Mouse (Mus musculus) Patski (cell line): ENCODE data around the gene Fam163a. TPM values are rescaled to one million over a fixed set of nuclear protein-coding genes. Genes with fewer than 3 reads are reported as not detected.
"Not testable (repeated sequence)": the region's sequence is repeated elsewhere in the genome, so short reads cannot be mapped to it uniquely, and the experiment has no call there.

Source experiments
- ATAC-seq: fragments of 100-300 bp; one replicate; pipeline ENCODE4 v1.8.0; 2021
- CTCF ChIA-PET: fragments of 350-600 bp; sonication (Branson Sonifier 250); formaldehyde crosslinking; loops from one replicate; lab custom pipeline; 2022; ENCODE audit warnings: inconsistent platforms; lab: Charles Lee
- POLR2A ChIA-PET: fragments of 350-600 bp; sonication (Branson Sonifier 250); formaldehyde crosslinking; loops from one replicate; lab custom pipeline; 2022; ENCODE audit warnings: antibody characterized with exemption, inconsistent platforms; lab: Charles Lee
- DNase-seq: peaks from one replicate; pipeline ENCODE4 v3.0.0-alpha.2; 2011; ENCODE audit warnings: low read depth, low spot score
- H3K27me3 ChIP-seq: fragments of 371-371 bp; one replicate; pipeline ENCODE4 v1.5.1; 2021
- CTCF ChIP-seq: fragments of 100-300 bp; IDR thresholded peaks from one replicate; pipeline ENCODE4 v1.5.1; 2021
- in situ Hi-C: fragments of 300-500 bp; cut with MboI; formaldehyde crosslinking; loops from 3 replicates; pipeline ENCODE4 v1.11.1; 2018; ENCODE audit warnings: low pct_unique_long_range_greater_than_20kb, mixed read lengths
- polyA plus RNA-seq: library from polyadenylated mRNA; unstranded; gene quantifications from one replicate; pipeline ENCODE4 v1.2.3, GENCODE M21; 2021

The Fam163a gene
- polyA plus RNA-seq, 1 experiment from 2014 or later: not detected

- ChIA-PET CTCF (no interaction called here), POLR2A (no interaction called here)
- no peaks in the 10 kb centered on the region for H3K27me3 ChIP-seq
- in situ Hi-C loops: no loop called here
- DNase-seq (no peak), ATAC-seq (no peak)
- no peak for TF ChIP-seq CTCF
Observed at GRCm38 (mm10) chr1:156058207-156058606, 146.6 kb downstream of the Fam163a start.

- CTCF ChIA-PET: interaction anchor here (0.9 kb wide), 1 partner anchor 8 kb away, joined by 3 read pairs; no protein-coding TSS in a partner anchor
Observed at GRCm38 (mm10) chr1:156046688-156047087, 158.1 kb downstream of the Fam163a start.

GRCm38 (mm10) chr1:156044211-156044611, 160.6 kb downstream of the Fam163a start:
- POLR2A ChIA-PET: no interaction called here
- no peak for TF ChIP-seq CTCF
- in situ Hi-C loops: no loop called here
- DNase-seq: no peak
- no peaks in the 10 kb centered on the region for H3K27me3 ChIP-seq
- ATAC-seq: no peak
- CTCF ChIA-PET: no interaction called here

More at GRCm38 (mm10) chr1:156046688-156047087, 158.1 kb downstream of the Fam163a start:
- no peak for TF ChIP-seq CTCF
- in situ Hi-C loops: no loop called here
- ATAC-seq (no peak), DNase-seq (no peak)
- no peaks in the 10 kb centered on the region for H3K27me3 ChIP-seq
- POLR2A ChIA-PET: interaction anchor here (0.6 to 1.3 kb wide), 3 partner anchors 9 to 491 kb away, joined by 3 to 6 read pairs (median 3); partner anchors contain the start of gene Tor1aip2

GRCm38 (mm10) chr1:156043027-156043426, 161.8 kb downstream of the Fam163a start:
- in situ Hi-C loops: no loop called here
- DNase-seq (no peak), ATAC-seq (peak; percentile 75)
- ChIA-PET CTCF (interaction anchor here (0.6 to 1.6 kb wide), 5 partner anchors 18 to 187 kb away, joined by 3 to 6 read pairs (median 3); no protein-coding TSS in a partner anchor), POLR2A (no interaction called here)
- no peak for TF ChIP-seq CTCF
- no peaks in the 10 kb centered on the region for H3K27me3 ChIP-seq

GRCm38 (mm10) chr1:156042481-156042880, 162.3 kb downstream of the Fam163a start:
- TF ChIP-seq CTCF: no peak
- H3K27me3 ChIP-seq: no peaks in the 10 kb centered on the region
- in situ Hi-C loops: no loop called here
- POLR2A ChIA-PET: no interaction called here
- ATAC-seq: no peak
- no peak for DNase-seq
- CTCF ChIA-PET: interaction anchor here (0.6 to 1.6 kb wide), 5 partner anchors 19 to 187 kb away, joined by 3 to 6 read pairs (median 3); no protein-coding TSS in a partner anchor

- no peak for TF ChIP-seq CTCF
- ATAC-seq (no peak), DNase-seq (no peak)
- no peaks in the 10 kb centered on the region for H3K27me3 ChIP-seq
- ChIA-PET POLR2A (no interaction called here), CTCF (interaction anchor here (1.6 kb wide), 1 partner anchor 20 kb away, joined by 6 read pairs; no protein-coding TSS in a partner anchor)
- in situ Hi-C loops: no loop called here
Observed at GRCm38 (mm10) chr1:156041451-156042241, 163.2 kb downstream of the Fam163a start.

- no peak for TF ChIP-seq CTCF
- peak; percentile 58 for ATAC-seq
- in situ Hi-C loops: no loop called here
- H3K27me3 ChIP-seq: no peaks in the 10 kb centered on the region
- ChIA-PET CTCF (no interaction called here), POLR2A (no interaction called here)
- DNase-seq: peak; percentile 55
Observed at GRCm38 (mm10) chr1:156040731-156041401, 164.0 kb downstream of the Fam163a start.

- ATAC-seq, in situ Hi-C loops, DNase-seq, CTCF ChIA-PET, POLR2A ChIA-PET, H3K27me3 ChIP-seq: not testable (repeated sequence)
Observed at GRCm38 (mm10) chr1:156039989-156040388, 164.8 kb downstream of the Fam163a start.

- no peak for TF ChIP-seq CTCF
- no peak for ATAC-seq
- CTCF ChIA-PET: interaction anchor here (1.4 kb wide), 2 partner anchors 8 to 15 kb away, joined by 3 read pairs; no protein-coding TSS in a partner anchor
- in situ Hi-C loops: no loop called here
- POLR2A ChIA-PET: interaction anchor here (0.6 to 1.1 kb wide), 3 partner anchors 10 to 683 kb away, joined by 3 to 7 read pairs (median 3); no protein-coding TSS in a partner anchor
- no peak for DNase-seq
- H3K27me3 ChIP-seq: no peaks in the 10 kb centered on the region
Observed at GRCm38 (mm10) chr1:156037144-156037583, 167.7 kb downstream of the Fam163a start.

GRCm38 (mm10) chr1:156035930-156036737, 168.7 kb downstream of the Fam163a start, which contains the start of gene Tor1aip1:
TSS of gene Tor1aip1 (minus strand) at chr1:156036480.
- H3K27me3 ChIP-seq: no peaks in the 10 kb centered on the region
- no peak for TF ChIP-seq CTCF
- CTCF ChIA-PET: interaction anchor here (1.4 to 2.5 kb wide), 2 partner anchors 9 to 13 kb away, joined by 3 to 9 read pairs; no protein-coding TSS in a partner anchor
- DNase-seq (peak; percentile 91), ATAC-seq (peak; percentile 83)
- POLR2A ChIA-PET: interaction anchor here (0.7 kb wide), 1 partner anchor 14 kb away, joined by 5 read pairs; no protein-coding TSS in a partner anchor
- in situ Hi-C loops: no loop called here
